Mouse (Mus musculus) T-cell, adult 2 months (primary cell): Measurements from ENCODE around the gene Dennd4a.
"Not testable (repeated sequence)": the region's sequence is repeated elsewhere in the genome, so short reads cannot be mapped to it uniquely, and the experiment has no call there.

Source experiments
- DNase-seq: peaks from one replicate; pipeline ENCODE4 v3.0.0; 2022; ENCODE audit warnings: low spot score

Gene Dennd4a

GRCm38 (mm10) chr9:64811538-64812474, 666 bp downstream of the Dennd4a start:
- DNase-seq = peak; percentile 24

- DNase-seq = no peak
Measured at GRCm38 (mm10) chr9:64812475-64812860, 1.3 kb downstream of the Dennd4a start.

- DNase-seq = no peak
Measured at GRCm38 (mm10) chr9:64814273-64814672, 3.1 kb downstream of the Dennd4a start.

GRCm38 (mm10) chr9:64819686-64820085, 8.5 kb downstream of the Dennd4a start:
- DNase-seq = not testable (repeated sequence)

GRCm38 (mm10) chr9:64820086-64820795, 9.1 kb downstream of the Dennd4a start:
- no peak for DNase-seq

GRCm38 (mm10) chr9:64822235-64822634, 11.1 kb downstream of the Dennd4a start:
- DNase-seq = no peak

GRCm38 (mm10) chr9:64824389-64825008, 13.4 kb downstream of the Dennd4a start:
- peak; percentile 66 for DNase-seq

- no peak for DNase-seq
Measured at GRCm38 (mm10) chr9:64830092-64830618, 19.0 kb downstream of the Dennd4a start.

GRCm38 (mm10) chr9:64830641-64831040, 19.5 kb downstream of the Dennd4a start:
- no peak for DNase-seq

GRCm38 (mm10) chr9:64831760-64832159, 20.6 kb downstream of the Dennd4a start:
- DNase-seq = no peak

- no peak for DNase-seq
Measured at GRCm38 (mm10) chr9:64834418-64834817, 23.3 kb downstream of the Dennd4a start.

GRCm38 (mm10) chr9:64845355-64845754, 34.2 kb downstream of the Dennd4a start:
- DNase-seq = no peak

GRCm38 (mm10) chr9:64849548-64849947, 38.4 kb downstream of the Dennd4a start:
- DNase-seq = no peak

GRCm38 (mm10) chr9:64860083-64860482, 48.9 kb downstream of the Dennd4a start:
- DNase-seq = no peak

GRCm38 (mm10) chr9:64862687-64863086, 51.5 kb downstream of the Dennd4a start:
- peak; percentile 11 for DNase-seq

GRCm38 (mm10) chr9:64886008-64886407, 74.9 kb downstream of the Dennd4a start:
- DNase-seq = no peak

- no peak for DNase-seq
Measured at GRCm38 (mm10) chr9:64896605-64897004, 85.5 kb downstream of the Dennd4a start.

- DNase-seq = no peak
Measured at GRCm38 (mm10) chr9:64902866-64903265, 91.7 kb downstream of the Dennd4a start.

- peak; percentile 74 for DNase-seq
Measured at GRCm38 (mm10) chr9:64903386-64903785, 92.2 kb downstream of the Dennd4a start.

- DNase-seq = no peak
Measured at GRCm38 (mm10) chr9:64904917-64905640, 93.9 kb downstream of the Dennd4a start.

GRCm38 (mm10) chr9:64907441-64907840, 96.3 kb downstream of the Dennd4a start:
- DNase-seq = no peak

- DNase-seq = no peak
Measured at GRCm38 (mm10) chr9:64913406-64913805, 102.3 kb downstream of the Dennd4a start.
